Comparison of ENCODE assay signal across 8 mouse cellular contexts in genomic region chr11:63691041-63691440, GRCm38 (mm10).
DNase-seq lines count a peak whose midpoint lies in the region; ATAC-seq and TF ChIP-seq lines count a peak whose summit lies in the region.

No protein-coding gene starts in this region.

- H3K4me2 ChIP-seq in heart, postnatal 0 days (ENCODE audit: low read depth, low read length), result no peak overlapping the region

- no peak for DNase-seq in heart, postnatal 0 days (ENCODE audit: low spot score)
- no peak for DNase-seq in heart, adult 9 months (ENCODE audit: low spot score in 2 of 2)
- peak; percentile 14 for DNase-seq in ovary, postnatal 36 days (ENCODE audit: low spot score)
- DNase-seq in ovary, adult 18-20 months (ENCODE audit: low spot score), result no peak
- peak; percentile 1 for DNase-seq in c-Kit-positive CD71-negative TER-119-negative erythroid progenitor cells, embryonic 14.5 days (ENCODE audit: low read depth)
- DNase-seq in mesoderm, embryonic 11.5 days (ENCODE audit: low read depth, low spot score), result peak; percentile 48
- no peak for DNase-seq in thymus, adult 2 months

- H3K4me1 ChIP-seq in heart, postnatal 0 days (ENCODE audit: control insufficient read depth, insufficient read depth), result no peaks in the 10 kb centered on the region
- H3K4me1 ChIP-seq in thymus, adult 2 months (replicated peaks; ENCODE audit: control insufficient read depth, insufficient read depth, low read length), result no peaks in the 10 kb centered on the region

- TF ChIP-seq CTCF in heart, postnatal 0 days (IDR thresholded peaks at IDR 0.05; ENCODE audit: low read depth), result peak; percentile 44
- TF ChIP-seq CTCF in thymus, adult 2 months (IDR thresholded peaks at IDR 0.05; ENCODE audit: borderline replicate concordance, control insufficient read depth, extremely low read depth, insufficient read depth, low read length, poor library complexity), result no peak

- no peak for ATAC-seq in heart, postnatal 0 days (ENCODE audit: insufficient read depth, low read depth)
- ATAC-seq in CD4-positive, CD25-positive, alpha-beta regulatory T cell, adult 4 months, result no peak

- no peaks in the 10 kb centered on the region for H3K9me3 ChIP-seq in heart, postnatal 0 days (replicated peaks; ENCODE audit: control insufficient read depth, low read length)

- no peak overlapping the region for H3K4me3 ChIP-seq in heart, postnatal 0 days (ENCODE audit: low read depth, low read length)
- H3K4me3 ChIP-seq in thymus, adult 2 months (ENCODE audit: control insufficient read depth, insufficient read depth, low read length), result no peak overlapping the region

- no peaks in the 10 kb centered on the region for H3K36me3 ChIP-seq in heart, postnatal 0 days (replicated peaks; ENCODE audit: control insufficient read depth, insufficient read depth, low read length)
- no peaks in the 10 kb centered on the region for H3K36me3 ChIP-seq in thymus, adult 2 months (ENCODE audit: control insufficient read depth, insufficient read depth, low read length)

- no peaks in the 10 kb centered on the region for H3K27me3 ChIP-seq in heart, postnatal 0 days (ENCODE audit: control insufficient read depth, insufficient read depth, low read length)
- no peaks in the 10 kb centered on the region for H3K27me3 ChIP-seq in thymus, adult 2 months (ENCODE audit: control insufficient read depth, insufficient read depth, low read length)

- H3K27ac ChIP-seq in heart, postnatal 0 days (ENCODE audit: low read depth), result no peak overlapping the region
- no peak overlapping the region for H3K27ac ChIP-seq in thymus, adult 2 months (ENCODE audit: control insufficient read depth, insufficient read depth, low read length)

- no peak for TF ChIP-seq EP300 in heart, postnatal 0 days (IDR thresholded peaks at IDR 0.05; ENCODE audit: low read depth)

- 47% methylated on average over 4 of the region's 4 CpGs for WGBS in heart, postnatal 0 days
- WGBS in thymus, adult 2 months, result 61% methylated on average over 4 of the region's 4 CpGs

- no peak overlapping the region for H3K9ac ChIP-seq in heart, postnatal 0 days (replicated peaks; ENCODE audit: low read depth, low read length)

- TF ChIP-seq POLR2A in thymus, adult 2 months (IDR thresholded peaks at IDR 0.05; ENCODE audit: control insufficient read depth, extremely low read depth, insufficient read depth, low read length, poor library complexity), result no peak

Comparison
In these comparisons a context has a peak if more than half of its experiments do, and no peak if none do; other contexts are left out.
1. DNase-seq: peak in ovary, postnatal 36 days (single experiment), c-Kit-positive CD71-negative TER-119-negative erythroid progenitor cells, embryonic 14.5 days (single experiment) and mesoderm, embryonic 11.5 days (single experiment); none in heart, postnatal 0 days (single experiment), heart, adult 9 months (0 of 2), ovary, adult 18-20 months (single experiment) and thymus, adult 2 months (single experiment).